Mouse (Mus musculus) lung, postnatal 0 days (tissue): ENCODE measurements at regions not wholly inside any gene's neighbourhood (a gene's known extent, or its start where the extent isn't known, plus 50 kb on each side); places are given as distances from the start of the nearest gene placed in this dataset.

Experiments used
- CTCF ChIP-seq: IDR thresholded peaks from 2 replicates; pipeline ENCODE4 v1.5.1; 2016; ENCODE audit warnings: antibody characterized with exemption, mild to moderate bottlenecking
- EP300 ChIP-seq: IDR thresholded peaks from 2 replicates; pipeline ENCODE4 v1.6.1; 2016; ENCODE audit warnings: antibody characterized with exemption, mild to moderate bottlenecking, control low read depth

DNA sequence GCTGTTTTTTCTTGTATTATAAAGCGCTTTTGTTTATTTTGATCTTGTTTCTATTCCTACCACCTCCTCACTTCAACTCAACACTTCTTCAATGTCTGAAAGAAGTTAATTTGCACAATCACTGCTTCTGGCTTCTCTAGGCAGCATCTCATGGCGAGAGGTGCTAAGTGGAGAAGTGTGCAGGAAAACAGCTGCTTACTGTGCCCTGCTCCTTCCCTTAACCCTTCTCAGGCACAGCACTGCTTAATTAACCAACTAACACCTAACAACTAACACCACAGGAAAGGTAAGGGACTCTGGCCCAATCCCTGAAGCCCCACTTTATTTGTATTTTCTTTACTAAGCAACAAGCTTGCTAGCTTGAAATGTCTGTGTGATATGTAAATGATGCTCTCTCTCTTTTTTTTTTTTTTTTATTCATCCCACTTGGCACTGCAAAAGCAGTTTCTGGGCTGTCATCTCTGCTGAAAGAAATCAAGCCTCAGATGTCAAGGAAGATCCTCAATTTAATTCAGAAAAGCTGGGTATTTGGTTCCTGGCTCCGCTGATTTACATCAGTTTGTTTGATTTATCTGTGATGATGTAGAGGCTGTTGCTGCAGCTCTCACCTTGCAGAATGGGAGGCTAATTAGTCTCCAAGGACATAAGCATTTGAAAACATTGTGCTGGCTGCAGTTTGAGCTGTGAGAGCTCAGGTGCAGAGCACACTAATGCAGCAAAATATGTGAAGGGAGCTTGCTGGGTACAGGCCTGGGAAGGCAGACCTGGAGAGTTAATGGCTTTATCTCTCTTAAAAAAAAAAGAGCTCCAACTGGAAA is 591.8 kb downstream of the Serpinb8 start:
- TF ChIP-seq EP300 (no peak), CTCF (no peak)
